Mouse (Mus musculus) ovary, postnatal 14 days (tissue): ENCODE measurements around the gene Ptpn11.

Experiments
- DNase-seq: peaks from one replicate; pipeline ENCODE4 v3.0.0; 2022; ENCODE audit warnings: low spot score

The Ptpn11 gene

DNA sequence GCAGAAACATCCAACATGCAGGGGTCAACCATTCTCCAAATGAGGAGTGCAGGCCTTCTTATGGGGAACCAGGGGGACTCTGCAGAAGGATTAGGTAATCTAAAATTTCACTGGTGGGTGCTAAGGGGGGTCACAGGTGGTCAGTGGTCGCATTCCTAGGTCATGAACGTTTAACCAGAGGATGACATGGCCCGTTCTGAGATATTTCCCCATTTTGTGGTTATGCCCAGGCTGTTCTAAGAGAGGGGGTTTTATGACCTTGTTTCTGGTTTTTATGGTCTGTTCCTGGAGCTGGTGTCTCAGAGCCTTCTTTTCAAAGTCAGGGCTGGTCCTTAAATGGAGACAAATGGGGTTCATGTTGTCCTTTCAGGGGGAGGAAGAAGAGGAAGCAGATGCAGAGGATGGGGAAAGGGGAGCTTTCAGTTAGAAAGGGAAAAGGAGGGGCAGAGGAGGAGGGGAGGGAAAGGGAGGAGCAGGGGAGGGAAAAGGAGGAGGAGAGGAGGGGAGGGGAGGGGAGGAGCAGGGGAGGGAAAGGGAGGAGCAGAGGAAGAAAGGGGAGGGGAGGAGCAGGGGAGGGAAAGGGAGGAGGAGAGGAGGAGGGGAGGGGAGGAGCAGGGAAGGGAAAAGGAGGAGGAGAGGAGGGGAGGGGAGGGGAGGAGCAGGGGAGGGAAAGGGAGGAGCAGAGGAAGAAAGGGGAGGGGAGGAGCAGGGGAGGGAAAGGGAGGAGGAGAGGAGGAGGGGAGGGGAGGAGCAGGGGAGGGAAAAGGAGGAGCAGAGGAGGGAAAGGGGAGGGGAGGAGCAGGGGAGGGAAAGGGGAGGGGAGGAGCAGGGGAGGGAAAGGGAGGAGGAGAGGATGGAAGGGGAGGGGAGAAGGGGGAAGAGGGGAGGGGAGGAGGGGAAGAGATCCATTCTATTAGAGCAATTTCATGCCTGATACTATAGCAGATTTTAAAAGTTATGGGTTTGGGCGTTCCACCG is 66.7 kb downstream of the Ptpn11 start:
- no peak for DNase-seq

DNA sequence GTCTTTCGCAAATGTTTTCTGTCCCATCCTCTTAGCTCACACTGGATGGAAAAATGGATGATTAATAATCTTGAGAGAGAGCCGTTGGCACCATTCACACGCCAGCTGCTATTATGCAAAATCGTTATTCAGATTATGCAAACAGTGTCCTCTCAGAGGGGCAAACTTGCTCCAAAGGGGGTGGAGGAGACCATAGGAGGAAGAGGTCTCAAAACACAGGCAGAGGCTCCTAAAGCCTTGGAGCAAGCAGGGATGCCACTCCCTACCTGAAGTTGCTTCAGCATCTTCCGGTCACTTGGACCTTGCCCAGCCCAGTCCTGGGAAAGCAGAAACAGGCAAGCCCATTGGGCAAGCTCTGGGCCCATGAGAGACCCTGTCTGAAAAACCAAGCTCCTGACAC is 67.8 kb downstream of the Ptpn11 start:
- DNase-seq, result no peak

DNA sequence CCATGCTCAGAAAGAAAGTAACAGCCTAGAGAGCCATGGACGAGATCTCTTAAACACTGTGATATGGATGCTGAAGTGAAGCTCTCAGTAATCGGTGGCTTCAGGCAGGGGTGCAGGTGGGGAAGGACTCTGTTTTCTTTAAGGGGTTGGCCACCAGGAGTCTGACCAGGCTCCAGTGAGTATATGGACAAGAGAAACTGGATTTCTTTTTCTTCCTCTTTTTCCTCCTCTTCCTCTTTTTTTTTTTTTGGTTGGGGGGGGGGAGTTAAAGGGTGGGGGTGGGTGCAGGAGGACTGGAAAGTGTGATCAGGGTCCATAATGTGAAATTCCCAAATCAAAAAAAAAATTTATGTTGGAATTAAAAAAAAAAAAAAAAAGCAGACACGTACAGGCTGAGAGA is 68.6 kb downstream of the Ptpn11 start:
- no peak for DNase-seq

DNA sequence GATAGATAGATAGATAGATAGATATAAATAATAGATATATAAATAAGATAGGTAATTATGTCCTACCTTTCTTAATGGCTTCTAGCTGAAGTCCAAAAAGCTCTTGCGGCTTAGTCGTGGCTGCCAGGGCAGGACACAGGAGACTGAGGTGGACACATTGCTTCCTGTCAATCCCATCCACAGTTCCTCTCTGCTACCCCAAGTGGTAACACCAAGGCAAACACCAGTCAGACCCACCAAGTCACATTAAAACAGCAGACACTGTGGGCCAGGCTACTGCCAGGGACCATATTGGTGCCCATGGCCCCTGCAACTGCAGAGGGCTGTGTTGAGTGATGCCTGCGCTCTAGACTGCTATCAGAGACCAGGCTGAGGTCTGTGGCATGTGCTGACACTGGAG is 69.2 kb downstream of the Ptpn11 start:
- DNase-seq, result no peak

DNA sequence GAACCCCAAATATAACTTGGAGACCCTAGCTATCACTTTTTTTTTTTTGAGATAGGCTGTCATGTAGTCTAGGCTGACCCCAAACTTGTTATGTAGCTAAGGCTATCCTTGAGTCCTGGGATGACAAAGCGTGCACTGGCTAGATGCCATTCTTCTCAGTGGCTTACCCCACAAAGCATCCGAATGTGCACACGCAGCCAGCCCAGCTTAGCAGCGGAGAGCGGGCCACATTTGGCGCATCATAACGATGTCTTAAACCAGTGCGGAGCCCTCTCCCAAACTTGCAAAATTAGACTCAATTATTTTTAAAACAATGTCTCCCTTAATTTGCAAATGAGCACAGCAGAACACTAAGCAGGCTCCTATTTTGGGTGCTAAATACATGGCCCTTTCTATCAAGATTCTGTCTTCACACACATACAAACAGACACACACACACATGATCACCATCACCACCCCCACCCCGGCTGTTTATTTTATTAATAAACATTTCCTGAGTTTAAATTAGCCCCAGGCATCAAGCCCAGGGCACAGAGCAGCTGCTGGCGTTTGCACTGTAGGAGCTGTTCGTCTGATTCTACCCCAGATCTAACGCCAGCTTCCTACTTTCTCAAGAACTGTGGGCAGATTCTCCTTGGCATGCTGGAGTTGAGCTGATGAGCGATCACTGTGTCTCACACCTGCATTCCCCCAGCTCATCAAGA is 71.7 kb downstream of the Ptpn11 start:
- no peak for DNase-seq

DNA sequence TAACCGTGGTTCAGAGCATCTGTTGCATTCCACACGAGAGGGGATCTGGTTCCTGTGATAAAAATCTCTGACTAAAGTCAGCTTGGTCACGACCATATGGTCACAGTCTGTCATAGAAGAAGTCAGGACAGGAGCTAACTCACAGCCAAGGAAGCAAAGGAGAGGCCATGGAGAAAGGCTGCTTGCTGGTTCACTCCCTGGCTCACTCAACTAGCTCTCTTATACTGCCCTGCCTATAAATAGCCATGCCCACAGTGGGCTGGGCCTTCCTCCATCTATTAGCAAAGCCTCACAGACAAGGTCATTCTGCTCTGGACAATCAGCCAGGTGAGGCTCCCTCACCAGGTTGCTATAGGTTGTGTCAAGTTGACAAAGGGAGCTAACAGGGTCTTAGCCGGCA is 72.9 kb downstream of the Ptpn11 start:
- no peak for DNase-seq

DNA sequence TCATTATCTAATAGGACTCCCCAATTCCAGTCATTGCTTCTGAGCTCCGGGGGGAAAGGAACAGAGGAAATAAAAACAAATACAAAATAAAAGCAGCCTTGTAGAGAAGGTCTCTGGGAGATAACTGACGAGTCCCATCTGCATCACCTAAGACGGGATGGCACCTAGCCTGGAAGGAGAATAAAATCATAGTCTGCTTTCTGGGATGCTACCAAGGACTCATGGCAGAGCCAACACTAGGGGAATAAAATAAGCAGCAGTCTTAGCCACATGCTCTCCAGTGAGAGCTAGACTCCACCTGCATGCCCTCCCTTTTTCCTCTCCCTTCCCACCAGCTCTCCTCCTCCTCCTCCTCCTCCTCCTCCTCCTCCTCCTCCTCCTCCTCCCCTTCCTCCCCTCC is 74.3 kb downstream of the Ptpn11 start:
- DNase-seq, result no peak

DNA sequence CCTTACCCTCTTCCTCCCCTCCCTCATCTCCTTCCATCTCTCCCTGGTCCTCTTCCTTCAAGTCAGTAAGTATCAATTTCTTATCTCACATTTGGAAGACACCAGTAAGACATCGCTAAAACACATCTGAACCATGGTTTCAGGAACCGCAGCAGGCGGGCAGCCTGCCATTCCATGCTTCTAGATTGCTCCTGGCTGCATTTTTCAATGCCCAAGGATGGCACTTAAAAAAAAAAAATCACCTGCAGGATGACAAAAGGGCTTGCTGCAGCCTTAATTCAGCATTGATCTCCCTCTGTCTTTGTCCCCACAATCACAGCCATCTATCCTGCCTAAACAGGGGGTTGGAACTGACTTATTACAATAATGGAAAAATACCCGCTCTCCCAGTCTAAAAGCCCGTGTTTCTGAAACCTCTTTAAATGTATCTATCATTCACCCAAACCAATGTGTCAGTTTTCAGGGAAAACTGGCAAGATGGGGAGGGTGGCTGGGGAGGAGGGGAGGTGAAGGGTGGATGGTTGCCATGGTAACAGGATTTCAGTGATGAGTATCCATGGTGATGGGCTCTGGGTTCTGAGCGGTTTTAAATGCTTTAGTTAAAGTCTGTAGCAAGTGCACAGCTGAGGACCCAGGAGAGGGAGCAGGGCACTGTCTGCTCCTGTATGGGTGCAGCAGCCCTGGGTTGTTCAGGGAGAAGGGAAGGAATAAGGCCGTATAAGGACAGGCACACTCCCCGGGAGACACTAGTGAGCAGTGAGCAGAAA is 75.6 kb downstream of the Ptpn11 start:
- no peak for DNase-seq

DNA sequence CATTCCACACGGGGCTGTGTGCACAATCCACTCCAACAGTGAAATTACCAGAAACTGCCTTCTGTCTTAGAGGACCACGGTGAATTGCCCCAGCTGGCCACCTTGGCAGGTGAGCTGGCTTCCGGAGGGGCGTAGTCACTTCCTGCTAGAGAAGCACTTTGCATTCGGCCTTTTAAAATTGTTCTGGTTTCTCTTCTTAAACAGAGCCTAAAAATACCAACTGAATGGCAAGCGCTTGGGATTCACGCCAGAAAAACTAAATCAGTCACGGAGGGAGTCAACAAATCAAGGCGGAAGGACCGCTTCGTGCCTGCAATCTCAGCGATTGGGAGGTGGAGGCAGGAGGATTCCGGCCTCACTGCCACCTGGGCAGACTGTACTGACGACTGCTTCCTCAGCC is 77.0 kb downstream of the Ptpn11 start:
- no peak for DNase-seq

DNA sequence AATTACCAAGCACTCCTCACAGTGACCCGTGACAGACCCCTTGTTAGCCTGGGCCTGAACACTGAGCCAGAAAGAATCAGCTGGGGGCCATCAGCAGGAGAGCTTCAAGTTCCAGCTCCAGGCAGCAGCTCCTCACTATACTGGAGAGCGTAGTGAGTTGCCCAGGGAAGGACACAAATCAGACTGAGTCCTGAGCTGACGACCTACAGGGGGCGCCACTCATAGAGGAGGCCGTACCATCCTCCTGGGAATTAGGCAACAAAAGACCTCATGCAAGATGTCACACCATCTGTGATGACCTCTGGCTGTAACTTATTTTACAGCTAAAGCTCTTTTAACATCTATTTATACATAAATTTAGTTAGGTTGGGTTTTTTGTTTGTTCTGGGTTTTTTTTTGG is 78.8 kb downstream of the Ptpn11 start:
- no peak for DNase-seq

DNA sequence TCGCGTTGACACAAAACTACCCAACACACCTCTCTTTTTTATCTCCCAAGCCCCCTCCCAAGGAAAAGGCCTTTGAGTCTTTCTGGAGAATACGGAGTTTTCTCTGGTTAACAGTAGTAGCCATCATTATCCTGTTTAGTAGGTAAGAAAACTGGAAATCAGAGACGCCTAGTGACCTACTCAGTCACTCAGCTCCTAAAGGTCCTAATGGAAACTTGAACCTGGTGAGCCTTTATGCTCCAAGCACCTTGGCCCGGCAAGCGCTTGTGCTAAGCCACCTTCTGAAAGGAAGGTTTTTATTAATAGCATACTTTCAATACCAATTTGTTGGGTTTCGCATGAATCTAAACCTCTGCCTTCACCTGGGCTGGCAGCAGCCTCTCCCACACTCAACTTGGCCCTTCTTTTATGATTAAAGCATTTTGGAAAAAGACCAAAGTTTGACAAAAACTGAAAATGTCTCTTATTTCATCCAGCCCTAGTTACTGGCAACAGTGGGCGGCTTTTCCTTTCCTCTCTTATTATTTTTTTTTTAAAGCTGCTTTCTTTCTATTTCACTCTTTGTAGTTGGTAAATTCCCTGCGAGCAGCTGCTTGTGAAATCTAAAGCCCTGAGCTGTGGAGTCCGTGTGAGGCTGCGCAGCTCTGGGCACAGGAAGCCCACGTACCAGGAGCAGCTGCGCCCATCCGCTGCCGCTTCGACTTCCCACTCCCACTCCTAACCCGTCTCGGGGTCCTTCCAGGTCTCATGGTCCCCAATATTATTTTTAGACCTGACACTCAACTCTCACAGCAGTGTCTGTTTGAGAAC is 79.9 kb downstream of the Ptpn11 start:
- no peak for DNase-seq

DNA sequence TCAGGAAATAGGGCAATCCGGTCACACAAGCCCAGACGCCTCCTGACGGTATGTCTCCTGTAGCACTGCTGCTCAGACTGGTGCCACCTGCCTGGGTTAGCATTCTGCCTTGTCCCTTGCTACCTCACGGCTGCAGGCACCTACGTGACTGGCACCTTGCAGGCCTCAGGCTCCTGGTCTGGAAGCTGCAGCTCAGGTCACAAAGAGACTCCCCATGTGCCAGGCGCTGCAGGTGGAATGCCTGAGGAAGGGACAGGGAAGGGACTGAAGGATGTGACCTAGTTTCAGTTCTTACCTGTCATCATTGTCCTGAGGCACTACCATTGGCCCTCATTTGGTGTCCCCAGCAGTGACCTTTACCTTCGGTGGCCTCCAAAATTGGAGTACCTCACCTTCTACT is 82.0 kb downstream of the Ptpn11 start:
- DNase-seq, result no peak

DNA sequence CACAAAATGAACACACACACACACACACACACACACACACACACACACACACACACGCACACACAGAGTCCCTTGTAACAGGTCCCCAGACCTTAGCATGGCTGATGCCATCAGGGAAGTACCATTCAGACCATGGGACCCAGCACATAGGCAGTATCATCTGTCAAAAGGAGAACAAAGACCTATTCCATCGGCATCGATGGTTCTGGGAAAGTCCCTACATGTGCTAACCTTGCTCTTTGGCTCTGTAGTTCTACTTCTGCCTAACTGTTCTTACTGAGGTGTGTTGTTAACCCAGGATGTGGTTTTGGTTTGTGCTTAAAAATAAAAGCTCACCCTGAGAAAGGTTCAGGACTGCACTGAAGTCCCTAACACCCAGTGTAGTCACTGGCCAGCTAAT is 84.3 kb downstream of the Ptpn11 start:
- DNase-seq, result no peak

DNA sequence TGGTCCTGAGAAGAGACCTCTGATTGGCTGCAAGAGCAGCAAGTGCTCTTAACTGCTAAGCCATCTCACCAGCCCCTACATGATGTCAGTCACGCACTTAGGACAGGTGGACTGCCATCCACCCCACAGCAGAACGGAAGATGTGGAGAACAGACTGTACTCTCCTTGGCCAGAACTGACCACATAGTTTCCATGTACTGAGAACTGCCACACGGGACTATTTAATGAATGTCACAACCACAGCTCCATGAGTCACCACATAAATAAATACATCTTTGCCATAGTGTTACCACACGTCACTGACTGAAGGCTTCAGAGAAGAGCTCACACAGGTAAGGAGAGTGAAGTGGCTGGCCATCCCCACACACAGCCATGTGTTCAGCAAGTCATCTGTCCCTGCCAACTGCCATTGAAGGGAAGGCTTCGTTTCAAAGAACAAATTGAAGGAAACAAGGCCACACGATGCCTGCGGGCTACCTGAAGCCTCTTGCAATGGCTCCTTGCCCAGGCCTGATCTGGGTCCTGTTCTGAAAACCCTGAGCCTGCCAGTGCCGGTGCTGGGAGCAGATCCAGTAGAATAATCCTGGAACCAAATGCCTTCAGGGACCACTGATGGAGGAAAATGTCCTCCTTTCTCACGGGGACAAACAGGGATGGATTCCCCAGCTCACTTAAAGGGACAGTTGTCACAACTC is 90.2 kb downstream of the Ptpn11 start:
- DNase-seq, result no peak

DNA sequence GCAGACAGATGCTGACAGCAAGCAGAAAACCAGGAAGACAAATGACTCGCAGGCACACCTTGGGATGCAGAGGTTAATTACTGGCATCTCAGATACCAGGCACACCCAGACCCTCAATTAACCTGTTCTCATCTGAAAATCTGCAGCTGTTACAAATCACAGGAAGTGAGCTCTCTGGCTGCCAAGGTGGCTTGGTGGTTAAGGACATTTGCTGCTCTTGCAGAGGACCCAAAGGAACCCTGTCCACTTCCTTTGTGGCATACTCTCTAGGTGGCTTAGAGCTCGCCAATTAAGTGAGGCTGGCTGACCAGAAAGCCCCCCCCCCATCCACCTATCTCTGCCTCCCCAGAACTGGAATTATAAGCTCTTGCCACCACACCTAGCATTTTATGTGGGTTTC is 91.1 kb downstream of the Ptpn11 start:
- DNase-seq, result no peak

DNA sequence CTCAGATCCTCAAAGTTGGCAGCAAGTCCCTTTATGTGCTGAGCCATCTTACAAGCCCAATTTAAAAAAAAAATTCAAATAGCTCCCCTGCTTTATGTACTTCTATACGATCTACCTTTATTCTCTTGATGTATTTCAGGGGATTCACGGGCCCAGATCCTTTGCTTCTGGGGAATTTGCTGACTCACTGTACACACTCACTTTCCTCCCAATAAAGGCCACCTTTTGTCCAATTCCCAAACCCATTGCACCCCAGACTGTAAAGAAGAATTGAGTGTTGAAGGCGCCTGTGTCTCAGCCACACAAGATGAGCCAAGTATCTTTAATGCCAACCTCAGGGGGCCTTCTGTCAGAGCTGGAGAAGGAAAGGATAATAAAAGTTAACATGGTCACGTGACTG is 93.2 kb downstream of the Ptpn11 start:
- no peak for DNase-seq

DNA sequence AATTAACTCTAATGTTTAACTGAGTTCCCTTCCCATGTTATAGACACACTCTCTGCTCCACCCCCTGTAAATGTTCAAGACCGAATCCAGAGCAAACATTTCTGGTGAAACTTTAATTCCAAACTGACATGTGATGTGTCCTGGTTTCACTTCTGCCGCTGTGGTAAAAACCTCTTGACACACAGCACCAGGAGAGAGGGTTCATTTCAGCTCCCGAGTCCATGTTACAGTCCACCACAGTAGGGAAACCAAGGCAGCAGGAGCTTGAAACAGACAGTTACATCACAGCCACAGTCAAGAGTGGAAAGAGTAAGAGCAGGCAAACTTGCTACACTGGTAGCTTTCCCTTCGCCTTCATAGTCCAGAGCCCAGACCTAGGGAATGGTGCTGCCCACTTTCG is 94.5 kb downstream of the Ptpn11 start:
- DNase-seq, result no peak

DNA sequence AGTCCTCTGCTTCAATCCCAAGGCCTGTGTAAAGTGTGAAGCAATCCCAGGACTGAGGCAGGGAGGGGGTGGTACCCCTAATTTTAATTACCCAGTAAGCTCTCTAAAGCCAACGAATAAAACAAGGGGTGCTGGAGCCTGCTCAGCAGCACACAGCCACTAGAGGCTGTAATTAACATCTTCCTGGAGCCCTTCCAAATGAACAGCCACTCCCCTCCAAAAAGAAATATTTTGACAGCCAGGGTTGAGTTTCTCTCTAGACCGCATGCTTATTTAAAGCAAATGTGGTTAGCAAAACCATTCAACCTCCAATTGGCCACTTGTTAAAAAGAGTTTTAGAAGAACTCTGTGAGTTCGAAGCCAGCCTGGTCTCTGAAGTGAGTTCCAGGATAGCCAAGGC is 97.9 kb downstream of the Ptpn11 start:
- DNase-seq, result no peak

DNA sequence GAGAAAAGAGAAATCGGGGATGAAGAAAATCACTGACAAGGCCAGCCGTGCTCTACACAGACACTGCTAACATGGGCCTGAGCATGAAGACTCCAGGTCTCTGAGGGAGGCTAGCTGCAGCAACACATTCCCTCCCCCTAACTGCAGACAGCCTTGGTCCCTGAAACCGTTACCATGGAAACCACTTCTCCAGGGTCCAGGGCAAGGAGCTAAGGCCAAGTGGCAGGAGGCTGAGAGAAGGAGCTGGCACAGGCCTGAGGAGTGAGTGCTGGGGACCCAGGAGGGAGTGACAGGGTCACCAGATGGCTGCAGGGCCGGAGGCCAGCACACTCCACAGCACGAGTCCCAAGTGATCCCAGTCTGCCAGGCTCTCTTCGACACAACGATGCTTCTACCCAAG is 101.5 kb downstream of the Ptpn11 start:
- DNase-seq, result no peak

DNA sequence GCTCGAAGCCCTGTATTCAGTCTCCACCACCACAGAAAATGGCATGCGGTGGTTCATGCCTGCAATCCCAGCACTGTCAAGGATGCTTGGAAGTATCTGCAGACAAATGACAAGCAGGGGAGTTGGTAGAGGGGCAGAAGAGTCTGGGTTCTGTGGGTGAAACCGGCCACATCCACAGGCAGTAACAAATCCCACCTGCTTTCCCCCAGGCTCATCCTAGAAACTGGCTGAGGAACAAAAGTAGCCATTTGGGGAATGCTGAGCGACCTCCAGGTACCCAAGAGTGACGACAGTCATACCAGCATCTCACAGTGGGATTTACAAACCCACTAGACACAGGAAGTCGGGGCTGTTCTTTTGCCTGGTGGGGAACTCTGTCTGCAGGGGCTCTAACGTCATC is 103.5 kb downstream of the Ptpn11 start:
- no peak for DNase-seq

DNA sequence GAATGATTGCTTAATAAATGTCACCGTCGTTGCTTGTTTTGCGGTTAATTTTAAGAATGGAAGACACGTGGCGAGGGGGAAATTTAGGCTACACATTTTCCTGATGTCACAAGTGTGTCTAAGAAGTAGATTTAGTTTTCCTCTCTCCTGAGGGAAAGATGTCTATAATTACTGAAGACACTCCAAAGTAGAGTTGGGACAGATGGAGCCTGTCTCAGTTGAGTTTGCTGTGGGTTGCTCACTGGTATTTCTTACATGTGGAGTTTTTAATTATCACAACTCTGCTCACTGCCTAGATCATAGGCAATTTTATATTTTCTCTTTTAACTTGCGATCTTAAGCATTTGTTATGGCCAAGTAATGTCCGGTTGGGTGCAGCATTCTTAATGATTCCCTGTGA is 108.6 kb downstream of the Ptpn11 start:
- DNase-seq, result no peak
